Mouse (Mus musculus) cerebellum, postnatal 25 days (tissue): ENCODE measurements at regions not wholly inside any gene's neighbourhood (a gene's known extent, or its start where the extent isn't known, plus 50 kb on each side); places are given as distances from the start of the nearest gene placed in this dataset.
"Not testable (repeated sequence)": the region's sequence is repeated elsewhere in the genome, so short reads cannot be mapped to it uniquely, and the experiment has no call there.

Experiments used
- DNase-seq, 2 experiments: peaks; one replicate each; pipeline ENCODE4 v3.0.0; 2021; ENCODE audit warnings: mixed read lengths in 2 of 2

DNA sequence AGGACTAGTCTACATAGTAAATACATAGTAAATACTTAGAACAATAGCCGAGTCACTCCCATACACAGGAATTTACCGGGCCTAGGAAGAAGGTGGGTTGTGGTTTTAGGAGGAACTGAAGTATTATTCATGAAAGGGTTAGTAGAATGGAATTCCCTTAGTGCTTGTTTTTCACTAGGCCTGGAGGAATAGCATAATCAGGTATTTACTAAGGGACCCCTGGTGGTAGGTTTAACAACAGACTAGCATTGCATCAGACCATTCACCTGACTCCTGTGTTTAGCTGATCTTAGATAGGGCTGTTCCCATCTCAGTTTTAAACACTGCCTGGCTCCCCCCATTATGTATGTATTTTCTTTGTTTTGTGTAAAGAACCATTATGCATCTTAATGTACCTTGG is 339.0 kb downstream of the Dync2h1 start:
- not testable (repeated sequence) for DNase-seq

- peak in 1 of 2 experiments; percentile 14 for DNase-seq
Measured at GRCm38 (mm10) chr9:6834936-6835335, 349.3 kb downstream of the Dync2h1 start.

DNA sequence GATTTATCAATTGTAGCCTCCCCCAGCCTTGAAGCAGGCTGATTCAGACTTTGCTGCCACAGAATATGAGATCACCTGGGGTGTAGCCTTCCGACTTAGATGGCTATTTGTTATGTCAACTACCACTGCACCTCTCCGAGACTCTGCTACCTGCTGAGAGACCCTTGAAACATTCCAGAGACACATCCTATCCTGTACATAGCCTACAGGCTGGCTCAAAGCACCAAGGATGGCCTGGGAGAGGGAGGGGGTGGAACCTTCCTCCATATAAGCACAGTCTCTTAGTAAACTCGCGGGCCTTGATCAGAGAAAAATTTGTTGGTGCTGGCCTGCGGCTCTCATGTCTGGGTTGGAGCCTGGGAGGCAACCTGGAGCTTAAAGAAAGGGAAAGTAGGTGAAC is 349.8 kb downstream of the Dync2h1 start:
- DNase-seq = no peak

DNA sequence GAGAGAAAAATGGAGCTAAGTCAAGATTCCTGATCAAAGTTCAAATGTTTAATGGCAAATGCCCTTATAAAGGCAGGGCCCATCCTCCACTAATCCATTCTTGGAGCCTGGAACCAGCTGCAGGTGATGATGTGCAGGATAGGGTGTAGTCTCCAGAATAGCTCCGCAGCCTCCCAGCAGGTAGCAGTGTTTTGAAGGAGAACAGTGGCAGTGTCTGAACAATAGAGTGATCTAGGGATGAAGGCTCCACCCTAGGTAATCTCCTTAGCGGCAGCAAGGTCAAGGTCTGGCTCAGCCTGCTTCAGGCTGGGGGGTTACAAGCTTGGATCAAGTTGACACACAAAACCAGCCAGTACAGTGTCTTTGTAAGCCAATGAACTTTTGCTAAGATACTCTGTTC is 351.4 kb downstream of the Dync2h1 start:
- DNase-seq = no peak

- DNase-seq = not testable (repeated sequence)
Measured at GRCm38 (mm10) chr9:6831642-6832041, 352.6 kb downstream of the Dync2h1 start.

GRCm38 (mm10) chr9:6826581-6826980 is 357.7 kb downstream of the Dync2h1 start:
- no peak for DNase-seq

- DNase-seq = no peak
Measured at GRCm38 (mm10) chr9:6825609-6826008, 358.6 kb downstream of the Dync2h1 start.

GRCm38 (mm10) chr9:6823946-6824345 is 360.3 kb downstream of the Dync2h1 start:
- DNase-seq = not testable (repeated sequence)

DNA sequence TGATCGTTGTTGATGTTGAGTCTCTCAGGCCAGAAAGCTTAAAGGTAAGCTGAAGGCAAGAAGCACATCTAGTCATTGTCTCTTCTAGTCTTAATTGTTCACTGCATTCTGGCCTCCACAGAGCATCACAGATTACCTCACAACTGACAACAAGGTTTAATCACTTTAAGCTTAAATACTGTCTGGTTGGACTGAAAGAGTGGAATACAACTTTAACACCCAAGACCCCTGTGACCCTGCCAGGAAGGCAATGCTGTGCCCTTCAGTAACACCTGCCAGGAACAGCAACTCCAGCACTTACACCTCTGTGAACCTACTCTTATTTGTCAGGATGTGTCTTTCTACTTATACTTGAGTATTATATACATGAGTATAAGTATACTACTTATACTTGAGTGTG is 360.7 kb downstream of the Dync2h1 start:
- DNase-seq = no peak

DNA sequence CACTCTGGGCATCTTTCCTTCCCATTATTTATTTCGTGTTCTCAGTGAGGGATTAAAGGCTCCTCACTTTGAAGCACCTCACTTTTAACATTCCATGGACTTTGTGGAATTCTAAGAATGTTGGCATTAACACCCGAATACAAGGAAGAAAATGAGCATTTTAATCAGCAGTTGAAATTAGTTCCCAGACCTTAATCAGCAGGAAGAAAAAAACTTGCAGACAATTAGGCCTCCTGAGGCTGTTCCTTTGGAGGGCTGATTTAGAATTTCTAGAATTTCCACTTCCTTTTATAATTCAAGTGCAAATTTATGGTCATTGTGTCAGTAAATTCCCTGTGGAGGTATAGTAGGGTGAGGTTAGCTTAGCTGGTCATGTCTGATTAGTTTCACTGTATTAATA is 407.6 kb downstream of the Dync2h1 start:
- DNase-seq = no peak

- no peak for DNase-seq
Measured at GRCm38 (mm10) chr9:6741478-6741877, 442.8 kb downstream of the Dync2h1 start.

DNA sequence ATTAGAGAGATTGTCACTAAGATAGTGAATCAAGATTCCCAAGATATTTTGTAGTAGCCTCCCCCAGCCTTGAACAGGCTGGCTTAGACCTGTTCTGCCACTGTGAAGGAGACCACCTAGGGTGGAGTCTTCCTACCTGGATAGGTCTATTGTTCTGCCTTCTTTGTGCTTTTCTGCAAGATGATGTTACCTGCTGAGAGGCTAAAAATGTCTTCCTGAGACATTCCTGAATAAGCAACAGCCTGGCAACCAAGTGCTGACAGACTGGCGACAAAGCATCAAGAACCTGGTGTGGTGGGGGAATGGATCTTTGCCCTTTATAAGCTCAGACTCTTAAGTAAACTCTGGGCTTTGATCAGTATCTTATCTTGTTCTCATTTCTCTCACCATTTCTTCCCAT is 447.8 kb downstream of the Dync2h1 start:
- no peak for DNase-seq

DNA sequence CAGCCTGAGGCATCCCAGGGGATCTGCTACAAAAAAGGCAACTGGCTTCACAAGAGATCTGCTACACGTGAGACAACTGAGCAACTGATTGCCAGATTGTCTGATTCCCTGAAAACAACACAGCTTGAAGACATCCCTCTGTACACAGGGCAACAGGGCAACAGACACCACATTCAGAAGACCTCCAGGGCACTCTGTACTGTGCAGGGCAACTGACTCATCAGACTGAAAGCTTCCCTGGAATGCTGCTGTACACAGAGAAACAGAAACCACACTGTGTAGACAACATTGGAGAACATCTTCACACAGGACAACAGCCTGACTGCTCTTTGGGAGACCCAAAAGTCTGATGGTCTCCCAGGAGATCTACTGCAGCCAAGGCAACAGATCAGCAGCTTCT is 456.8 kb upstream of the Ddi1 start:
- no peak for DNase-seq

GRCm38 (mm10) chr9:6677225-6677718 is 407.6 kb upstream of the Ddi1 start:
- DNase-seq = no peak

DNA sequence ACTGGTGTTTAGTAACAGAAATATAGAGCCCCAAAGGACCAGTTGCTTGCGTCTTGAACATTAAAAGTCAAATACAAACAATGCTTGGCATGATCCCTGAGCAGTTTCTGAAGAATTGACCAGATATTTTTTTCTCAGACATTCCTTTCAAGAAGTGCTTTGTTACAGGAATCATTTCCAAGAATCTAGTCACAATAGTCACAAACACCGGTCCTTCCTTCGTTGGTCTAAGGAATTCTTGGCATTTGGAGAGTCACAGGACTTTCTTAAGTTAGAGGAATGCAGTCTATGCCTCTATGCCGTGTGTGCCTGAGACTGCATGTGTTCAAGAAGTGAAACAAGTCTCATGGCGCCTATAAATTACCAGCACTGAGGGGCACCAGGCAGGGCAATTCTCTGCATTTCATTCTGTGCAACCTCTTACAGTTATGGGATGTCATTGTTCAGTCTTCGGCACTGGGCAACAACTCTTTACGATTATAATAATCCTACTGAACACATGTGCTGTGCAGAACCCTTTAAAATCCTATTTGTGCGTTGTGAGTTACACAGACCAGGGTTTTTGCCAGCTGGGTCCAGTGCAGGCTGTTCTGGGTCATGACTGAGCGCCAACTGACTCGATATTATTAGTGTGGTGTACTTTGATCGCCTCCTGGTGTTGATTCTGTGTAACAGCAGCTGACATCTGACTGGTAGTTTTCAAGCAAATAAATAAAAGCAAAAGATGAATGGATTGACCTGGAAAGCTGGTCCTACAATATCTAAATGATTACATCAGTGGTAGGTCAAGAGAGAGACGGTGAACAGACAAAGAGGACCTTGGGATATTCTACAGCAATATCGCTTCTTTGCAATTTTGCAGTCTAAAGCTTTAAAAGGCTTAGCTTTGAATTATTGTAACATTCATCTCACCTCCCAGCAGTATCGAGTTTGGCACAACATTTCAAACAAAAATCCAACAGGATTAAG is 398.6 kb upstream of the Ddi1 start:
- DNase-seq = peak; percentile 76 to 87

DNA sequence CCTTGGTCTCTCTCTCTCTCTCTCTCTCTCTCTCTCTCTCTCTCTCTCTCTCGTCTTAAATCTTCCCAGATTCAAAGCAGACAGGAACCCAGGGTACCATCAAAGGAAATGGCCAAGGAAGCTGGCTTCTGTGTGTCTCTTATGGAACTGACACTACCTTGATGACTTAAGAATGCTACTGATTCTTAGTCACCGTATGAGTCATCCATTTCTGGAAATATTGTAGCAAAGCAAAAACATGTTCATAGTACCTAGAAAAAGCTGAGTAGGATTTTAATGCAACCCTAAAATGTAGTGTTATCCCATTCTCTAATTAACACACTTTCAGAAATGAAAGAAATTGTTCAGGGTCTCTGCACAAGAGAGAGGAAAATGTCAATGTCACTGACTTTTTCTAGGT is 396.0 kb upstream of the Ddi1 start:
- no peak for DNase-seq

DNA sequence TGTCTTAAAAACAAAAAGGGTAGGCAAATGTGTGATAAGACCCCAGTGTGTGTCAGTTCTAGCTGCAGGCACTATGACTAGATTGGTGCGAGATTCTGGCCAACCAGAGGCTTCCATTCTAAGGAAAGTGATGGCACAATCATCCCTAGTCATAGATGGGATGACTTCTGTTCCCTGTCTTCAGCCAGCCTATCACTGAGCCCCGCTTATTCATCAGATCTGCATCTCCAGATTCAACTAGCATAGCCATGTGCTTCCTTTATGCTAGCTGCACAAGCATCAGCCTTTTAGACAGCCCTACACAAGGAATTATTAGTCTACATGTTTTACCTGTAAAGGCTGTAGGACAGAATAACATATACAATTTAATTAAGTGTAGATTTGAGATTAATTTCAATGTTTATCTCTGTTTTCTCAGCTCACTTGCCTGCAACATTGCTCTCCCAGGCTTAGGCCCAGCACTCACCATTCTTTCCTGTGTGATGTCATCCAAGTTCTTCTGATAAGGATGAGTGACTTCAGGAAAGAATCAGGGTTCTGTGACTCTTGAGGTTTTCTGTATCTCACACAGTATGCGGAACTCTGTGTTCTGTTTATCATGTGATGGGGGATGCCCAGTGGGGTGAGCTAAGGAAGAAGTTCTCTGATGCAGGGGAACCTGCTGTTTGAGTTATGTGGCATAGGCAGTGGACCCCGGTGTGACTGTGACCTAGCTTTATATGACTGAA is 382.8 kb upstream of the Ddi1 start:
- no peak for DNase-seq

GRCm38 (mm10) chr9:6651572-6652236 is 382.1 kb upstream of the Ddi1 start:
- no peak for DNase-seq

DNA sequence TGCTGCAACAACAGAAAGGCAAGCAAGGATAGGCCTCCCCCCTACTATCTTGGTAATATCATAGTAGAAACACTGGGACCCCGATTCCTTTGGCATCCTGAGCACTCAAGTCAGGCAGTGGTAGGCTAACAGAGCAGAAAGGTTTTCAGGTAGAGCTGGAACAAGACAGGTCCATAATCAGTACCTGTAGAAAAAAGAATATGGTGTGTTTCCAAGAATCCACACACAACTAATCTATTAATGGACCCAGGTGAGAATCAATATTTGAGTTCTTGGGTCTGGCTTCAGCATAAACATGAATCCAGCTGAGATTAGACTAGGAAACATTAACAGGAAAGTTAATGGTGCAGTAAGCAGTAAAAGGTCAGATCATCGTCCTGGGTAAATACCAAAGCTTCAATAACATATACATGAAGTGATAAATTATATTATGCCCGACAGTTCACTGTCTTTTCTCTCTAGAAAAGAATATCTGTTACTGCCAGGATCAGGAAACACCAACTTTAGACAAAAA is 376.2 kb upstream of the Ddi1 start:
- DNase-seq = no peak

DNA sequence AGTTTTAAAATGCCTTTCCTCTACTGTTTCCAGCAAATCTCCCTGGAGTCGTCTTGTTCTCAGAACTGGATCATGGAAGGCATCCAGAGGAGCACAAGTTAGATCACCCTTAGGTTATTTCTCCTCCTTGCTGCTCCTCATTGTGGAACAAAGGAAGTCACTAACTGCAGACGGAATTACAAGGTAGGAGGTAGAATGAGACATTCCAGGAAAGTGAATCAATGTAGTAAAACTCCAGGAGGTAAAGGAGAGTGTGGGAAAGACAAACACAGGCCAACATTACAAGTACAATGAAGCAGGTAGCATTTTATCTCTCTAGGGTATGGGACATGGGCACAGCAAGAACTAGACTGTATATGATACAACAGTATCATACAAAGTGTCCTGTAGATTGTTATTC is 375.7 kb upstream of the Ddi1 start:
- no peak for DNase-seq

DNA sequence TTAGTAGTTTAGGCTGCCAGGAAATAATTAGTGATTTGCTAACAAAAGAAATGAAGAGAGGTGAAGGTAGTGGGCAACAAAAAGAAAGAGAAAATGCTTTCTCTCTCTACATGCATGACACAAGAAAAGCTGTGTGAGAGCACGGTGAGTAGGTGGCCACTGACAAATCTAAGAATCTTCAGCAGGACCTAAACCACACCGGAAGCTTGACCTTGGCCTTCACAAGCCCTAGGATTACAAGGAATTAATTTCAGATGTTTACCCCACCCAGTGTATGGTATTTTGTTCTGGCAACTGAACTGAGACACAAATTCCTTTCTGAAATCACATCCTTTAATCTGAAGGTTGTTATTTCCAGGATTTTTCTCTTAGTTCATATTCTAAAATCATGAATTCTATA is 347.5 kb upstream of the Ddi1 start:
- no peak for DNase-seq

DNA sequence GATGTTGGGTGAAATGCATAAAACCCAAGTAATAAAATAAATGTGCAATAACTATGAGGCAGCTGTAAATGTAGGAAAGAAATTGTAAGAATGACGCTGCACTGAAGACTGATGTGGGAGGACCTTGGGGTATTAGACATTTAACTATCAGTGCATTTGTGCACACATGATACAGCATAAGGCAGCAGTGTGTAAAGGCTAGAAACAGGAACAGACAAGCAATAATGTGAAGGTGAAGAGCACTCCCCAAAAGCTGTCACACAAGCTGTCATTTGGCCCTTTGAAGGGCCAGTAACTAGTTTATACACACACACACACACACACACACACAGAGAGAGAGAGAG is 339.6 kb upstream of the Ddi1 start:
- no peak for DNase-seq
